Mouse (Mus musculus) forelimb bud, embryonic 11.5 days (tissue): ENCODE data around the gene Stox2.

ENCODE experiments used
- DNase-seq: peaks from one replicate; pipeline ENCODE4 v3.0.0-alpha.2; 2012; ENCODE audit warnings: low read depth, low spot score

Gene Stox2

DNA sequence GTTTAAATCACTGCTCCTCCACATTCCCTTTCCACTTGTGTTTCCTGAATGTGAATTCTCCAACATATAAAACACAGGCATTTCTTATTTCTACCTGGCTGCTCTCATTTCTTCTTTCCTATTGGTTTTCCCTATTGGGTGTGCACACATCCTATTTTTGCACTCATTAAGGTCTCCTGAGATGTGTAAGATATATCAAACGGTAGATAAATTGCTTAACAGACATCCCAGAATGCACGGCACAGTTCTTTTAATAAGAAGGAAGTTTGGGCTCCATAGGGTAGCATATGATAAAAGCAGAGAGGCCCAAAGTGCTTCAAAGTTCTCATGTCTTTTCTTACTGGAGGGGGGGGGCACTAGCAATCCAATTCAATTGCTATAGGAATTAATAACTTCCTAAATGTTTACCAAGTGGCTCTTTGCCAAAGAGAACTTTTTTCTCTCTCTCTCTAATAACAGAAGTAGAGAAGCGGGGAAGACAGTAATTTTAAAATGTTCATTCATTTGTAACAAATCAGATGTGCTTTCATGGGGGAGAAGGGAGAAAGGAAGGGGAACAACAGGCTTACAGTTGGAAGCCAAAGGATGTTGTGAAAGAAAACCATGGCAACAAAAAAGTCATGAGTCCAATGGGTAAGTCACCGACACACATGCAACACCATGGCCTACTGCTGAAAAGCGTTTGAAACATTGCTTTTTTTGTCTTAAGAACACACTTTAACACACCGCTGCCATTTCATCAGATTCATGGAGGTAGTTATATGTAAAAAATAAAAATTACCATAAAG is 263.2 kb downstream of the Stox2 start:
- no peak for DNase-seq

DNA sequence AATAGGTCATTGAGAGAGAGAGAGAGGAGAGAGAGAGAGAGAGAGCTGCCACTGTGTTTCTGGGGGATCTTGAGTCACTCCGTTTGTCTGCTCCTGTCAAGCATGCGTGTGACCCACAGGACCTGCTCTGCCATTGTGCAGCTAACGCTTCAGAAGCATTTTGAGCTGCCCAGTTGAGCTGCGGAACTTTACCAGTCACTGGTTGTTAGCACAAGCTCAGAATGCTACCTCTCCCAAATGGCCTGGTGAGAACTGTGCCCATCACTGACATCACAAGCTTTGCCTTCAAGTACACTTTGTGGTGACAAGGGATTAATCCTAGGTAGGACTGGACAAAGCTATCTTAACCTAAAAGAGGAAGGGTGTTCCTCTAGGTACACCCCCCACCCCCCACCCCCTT is 263.9 kb downstream of the Stox2 start:
- DNase-seq = no peak

DNA sequence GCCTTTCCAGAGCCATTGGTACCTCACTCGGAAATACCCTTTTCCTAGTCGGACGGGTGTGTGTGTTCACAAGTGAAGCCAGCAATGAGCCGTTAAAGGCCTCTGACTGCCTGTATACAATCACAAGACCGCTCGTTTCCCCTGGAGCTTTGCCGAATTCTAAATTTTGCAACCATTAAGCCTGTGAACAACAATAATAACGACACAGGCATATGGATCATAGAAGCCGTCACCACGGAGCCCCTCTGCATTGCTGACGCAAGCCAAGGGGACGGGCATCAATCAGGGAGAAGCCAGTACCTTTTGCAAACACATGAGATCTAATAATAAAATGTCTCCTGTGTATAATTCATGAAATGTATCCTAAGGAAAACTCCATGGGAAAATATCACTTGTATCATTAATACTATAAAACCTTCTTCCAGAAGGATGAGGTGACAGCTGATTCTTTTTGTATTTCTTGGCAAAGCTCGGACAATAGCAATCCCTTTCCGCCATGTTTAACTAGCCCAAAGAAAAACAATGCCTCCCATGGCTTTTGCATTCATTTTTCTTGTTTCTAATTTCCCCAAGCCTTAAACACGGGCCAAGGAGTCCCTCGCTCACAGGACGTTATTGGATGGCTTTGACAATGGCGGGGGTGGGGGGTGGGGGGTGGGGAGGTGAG is 265.0 kb downstream of the Stox2 start:
- no peak for DNase-seq

DNA sequence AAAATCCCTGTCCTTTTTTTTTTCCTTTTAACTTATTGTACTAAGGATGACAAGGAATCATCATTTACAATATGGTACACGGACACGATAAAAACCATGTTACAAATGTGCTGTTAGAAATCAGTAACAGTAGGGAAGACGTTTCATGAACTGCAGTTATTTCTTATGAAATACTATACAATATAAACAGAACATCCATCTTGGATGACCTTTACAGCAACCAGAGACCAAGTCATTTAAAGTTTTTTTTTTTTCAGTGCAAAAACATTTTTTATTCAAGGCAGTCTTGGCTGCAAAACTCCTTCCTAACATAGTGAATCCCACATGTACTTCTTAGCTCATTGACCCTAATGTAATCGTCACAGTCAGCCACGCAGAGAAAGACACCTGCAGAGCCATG is 266.0 kb downstream of the Stox2 start:
- no peak for DNase-seq

DNA sequence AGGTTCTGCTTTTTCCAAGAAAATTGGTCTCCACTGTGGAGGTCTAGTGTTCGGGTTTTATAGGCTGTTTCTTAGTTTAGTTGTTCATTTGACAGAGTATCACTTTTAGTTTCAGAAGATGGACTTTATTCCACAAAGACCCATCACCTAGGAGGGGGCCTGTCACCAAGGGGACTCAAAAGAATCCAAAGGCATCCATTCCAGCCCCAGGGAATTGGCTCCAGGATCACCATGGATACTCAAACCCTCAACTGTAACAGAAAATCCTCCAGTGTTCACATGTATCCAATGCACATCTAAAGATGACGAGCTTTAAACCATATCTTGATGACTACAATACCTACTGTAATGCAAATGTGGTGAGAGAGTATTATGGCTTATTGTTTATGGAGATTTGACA is 267.4 kb downstream of the Stox2 start:
- DNase-seq = no peak

DNA sequence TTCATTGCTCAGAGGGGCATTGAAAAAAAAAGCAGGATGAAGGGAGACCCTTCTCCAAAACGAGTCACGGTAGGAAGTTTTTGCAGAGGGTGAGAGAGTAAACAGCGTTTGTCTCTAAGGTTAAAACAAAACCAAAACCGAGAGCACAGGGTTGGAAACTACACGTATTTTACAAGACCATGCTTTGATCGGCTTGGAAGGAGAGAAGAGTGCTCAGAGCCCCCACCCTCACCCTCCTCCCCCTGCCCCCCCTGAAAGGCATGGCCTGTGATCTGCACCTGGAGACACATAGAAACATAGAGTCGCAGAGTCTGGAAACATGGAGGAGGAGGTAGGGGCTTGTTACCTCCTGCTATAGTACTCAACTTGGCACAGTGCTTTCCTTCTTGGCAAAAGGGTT is 272.3 kb downstream of the Stox2 start:
- DNase-seq = no peak

- DNase-seq = no peak
These were observed 273.3 kb downstream of the Stox2 start for GRCm38 (mm10) chr8:47172848-47173247.

DNA sequence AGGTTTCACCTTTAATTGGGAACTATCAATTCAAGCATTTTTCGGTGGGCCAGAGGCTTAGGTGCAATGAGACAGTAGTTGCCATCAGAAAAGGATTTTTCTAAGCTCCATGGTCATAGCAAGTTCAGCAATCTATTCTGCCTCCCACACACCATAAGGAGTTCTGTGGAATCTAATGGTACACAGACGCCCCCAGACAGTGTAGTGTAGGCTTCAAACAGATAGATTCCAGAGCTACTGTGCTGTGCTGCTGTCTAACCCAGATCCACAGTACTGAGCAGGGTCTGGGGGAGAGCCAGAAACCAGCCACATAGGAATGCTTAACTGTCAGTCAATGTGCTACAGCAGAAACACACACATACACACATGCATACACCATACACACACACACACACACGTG is 285.5 kb downstream of the Stox2 start:
- no peak for DNase-seq

DNA sequence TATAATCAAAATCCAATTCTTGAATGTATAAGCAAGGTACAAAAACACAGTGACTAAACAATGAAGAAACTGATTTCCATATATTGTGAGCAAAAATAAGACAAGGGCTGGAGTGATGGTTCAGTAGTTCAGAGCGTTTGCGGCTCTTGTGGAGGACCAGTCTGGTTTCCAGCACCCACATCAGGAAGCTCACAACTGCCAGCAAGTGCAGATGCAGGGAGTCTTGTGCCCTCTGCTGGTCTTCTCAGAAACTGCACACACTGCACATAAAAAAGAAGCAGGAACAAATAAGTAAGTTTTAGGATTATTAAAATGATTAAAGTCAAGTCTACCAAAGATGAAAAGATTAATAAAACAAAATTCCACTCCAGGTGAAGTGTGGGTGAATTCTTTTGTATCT is 291.6 kb downstream of the Stox2 start:
- no peak for DNase-seq

- no peak for DNase-seq
These were observed 300.9 kb downstream of the Stox2 start for GRCm38 (mm10) chr8:47145258-47145657.

- no peak for DNase-seq
These were observed 310.1 kb downstream of the Stox2 start for GRCm38 (mm10) chr8:47136047-47136446.

GRCm38 (mm10) chr8:47135586-47135985 is 310.6 kb downstream of the Stox2 start:
- peak; percentile 12 for DNase-seq

GRCm38 (mm10) chr8:47134736-47135135 is 311.4 kb downstream of the Stox2 start:
- DNase-seq = peak; percentile 14

GRCm38 (mm10) chr8:47133381-47133780 is 312.8 kb downstream of the Stox2 start:
- no peak for DNase-seq
